Mouse (Mus musculus): ENCODE measurements at regions not wholly inside any gene's neighbourhood (a gene's known extent, or its start where the extent isn't known, plus 50 kb on each side); places are given as distances from the start of the nearest gene placed in this dataset.
"Not testable (repeated sequence)": the region's sequence is repeated elsewhere in the genome, so short reads cannot be mapped to it uniquely, and the experiment has no call there.

DNA sequence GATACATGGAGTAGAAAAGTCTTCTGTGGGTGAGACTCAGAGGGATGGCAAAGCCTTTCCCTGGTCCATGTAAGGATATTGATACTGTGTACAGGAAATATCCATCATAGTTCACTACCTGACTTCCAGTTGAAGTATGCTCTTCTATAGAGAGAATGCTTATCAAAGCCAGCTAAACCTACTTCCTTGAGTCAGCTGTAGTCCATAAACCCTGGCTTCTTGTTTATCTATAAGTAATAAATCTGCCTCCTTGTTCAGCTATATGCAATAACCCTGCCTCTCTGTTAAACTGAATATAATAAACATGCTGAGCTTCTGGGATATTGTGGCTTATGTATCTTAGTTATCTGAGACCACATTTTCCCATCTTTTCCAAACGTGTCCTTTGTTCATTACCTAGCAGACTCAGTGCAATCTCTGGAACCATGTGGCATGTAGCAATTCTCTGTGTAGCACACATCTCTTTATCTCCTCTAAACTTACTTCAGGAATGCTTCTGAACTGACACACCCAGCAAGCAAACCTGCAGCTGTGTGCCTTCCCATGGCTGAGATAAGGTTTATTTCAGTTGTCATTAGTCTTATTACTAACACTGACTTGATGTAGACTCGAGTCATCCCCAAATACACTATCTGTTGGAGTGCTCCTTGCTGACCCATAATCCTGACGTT lies 694.9 kb upstream of the Map3k7 start:
- ATAC-seq = no peak

GRCm38 (mm10) chr4:31274131-31274530 lies 689.8 kb upstream of the Map3k7 start:
- ATAC-seq = no peak

DNA sequence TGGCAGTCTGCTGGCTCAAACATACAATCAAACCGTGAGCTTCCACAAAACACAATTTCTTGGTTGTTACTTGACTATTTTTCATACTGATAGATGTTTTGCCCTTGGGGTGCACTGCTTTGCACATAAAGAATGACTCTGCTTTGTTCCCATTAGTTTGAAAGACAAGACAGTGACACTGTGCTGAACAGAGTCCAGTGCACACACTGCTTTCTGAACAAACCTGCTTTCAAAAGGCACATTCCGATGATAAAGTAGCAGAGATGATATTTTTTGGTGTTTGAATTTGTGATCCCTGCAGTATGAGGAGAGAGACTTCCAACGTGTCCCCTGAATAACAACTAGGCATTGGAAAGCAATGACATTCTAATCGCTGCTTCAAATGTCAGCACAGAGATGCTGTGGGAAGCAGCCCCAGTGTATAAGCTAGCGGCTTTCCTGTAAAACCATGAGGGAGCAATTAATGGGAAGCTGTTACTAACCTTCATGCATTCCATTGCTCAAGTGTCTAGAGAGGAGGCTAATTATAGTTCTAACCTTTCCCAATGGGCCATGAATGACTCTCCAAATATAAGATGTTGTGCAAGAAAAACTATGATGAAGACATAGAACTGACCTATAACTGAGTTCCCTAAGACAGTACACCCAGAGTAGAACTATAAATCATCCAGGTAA lies 673.5 kb upstream of the Map3k7 start:
- no peak for ATAC-seq

GRCm38 (mm10) chr4:31293752-31294151 lies 670.1 kb upstream of the Map3k7 start:
- ATAC-seq = no peak

- no peak for ATAC-seq
These were observed 666.0 kb upstream of the Map3k7 start for GRCm38 (mm10) chr4:31297848-31298247.

DNA sequence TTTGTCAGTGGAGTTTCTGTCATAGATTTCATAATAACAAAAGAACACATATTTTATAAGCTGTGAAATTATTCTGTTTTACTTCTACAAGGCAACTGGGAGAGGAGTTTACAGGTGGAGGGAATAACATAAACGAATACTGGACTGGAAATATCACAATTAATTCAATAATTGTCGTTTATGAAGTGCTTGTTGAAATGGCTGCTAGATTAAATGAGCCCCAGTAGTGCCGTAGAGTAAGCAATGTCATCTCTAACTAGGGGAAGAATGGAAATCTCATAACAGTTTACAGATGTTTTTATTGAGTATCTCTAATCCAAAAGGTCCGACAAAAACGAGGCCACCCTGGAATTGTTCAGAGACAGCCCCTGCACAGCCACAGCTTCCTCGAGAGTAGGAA lies 644.6 kb upstream of the Map3k7 start:
- ATAC-seq = no peak

GRCm38 (mm10) chr4:31320734-31321507 lies 643.0 kb upstream of the Map3k7 start:
- no peak for ATAC-seq

- no peak for ATAC-seq
These were observed 640.1 kb upstream of the Map3k7 start for GRCm38 (mm10) chr4:31323816-31324215.

DNA sequence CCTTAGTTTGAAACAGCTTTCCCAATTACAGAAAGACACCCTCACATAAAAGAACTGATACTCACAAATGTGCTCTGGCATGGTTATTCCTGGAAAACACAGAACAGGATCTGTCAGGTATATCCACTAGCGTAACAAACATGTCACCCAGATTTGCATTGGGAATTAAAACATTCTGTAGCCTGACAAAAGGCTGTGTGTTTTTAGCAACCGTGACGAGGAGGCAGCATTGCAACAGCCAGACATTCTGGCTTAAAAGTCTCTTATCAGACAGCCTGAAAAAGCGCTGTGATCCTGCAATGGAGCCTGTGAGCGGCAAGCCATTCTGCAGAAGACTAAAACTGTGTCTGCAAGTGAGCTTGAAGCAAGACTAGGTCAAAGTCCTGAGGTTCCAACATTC lies 635.1 kb upstream of the Map3k7 start:
- no peak for ATAC-seq

DNA sequence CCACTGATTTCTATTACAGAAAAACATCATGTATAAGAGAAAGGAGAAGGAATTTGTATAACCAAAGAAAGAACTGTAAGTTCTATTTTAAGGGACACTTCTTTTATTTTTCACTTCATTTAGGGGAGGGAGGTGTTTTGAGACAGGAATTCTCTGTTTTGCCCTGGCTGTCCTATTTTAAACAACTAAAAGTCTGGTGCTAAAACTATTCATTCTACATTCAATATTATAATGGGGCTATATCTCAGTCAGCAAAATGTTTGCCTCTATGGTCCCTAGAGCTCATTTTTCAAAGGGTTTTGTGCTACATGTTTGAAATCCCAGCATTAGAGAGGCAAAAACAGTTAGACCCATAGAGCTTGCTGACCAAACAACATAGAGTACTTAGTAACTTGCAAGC lies 632.8 kb upstream of the Map3k7 start:
- no peak for ATAC-seq

DNA sequence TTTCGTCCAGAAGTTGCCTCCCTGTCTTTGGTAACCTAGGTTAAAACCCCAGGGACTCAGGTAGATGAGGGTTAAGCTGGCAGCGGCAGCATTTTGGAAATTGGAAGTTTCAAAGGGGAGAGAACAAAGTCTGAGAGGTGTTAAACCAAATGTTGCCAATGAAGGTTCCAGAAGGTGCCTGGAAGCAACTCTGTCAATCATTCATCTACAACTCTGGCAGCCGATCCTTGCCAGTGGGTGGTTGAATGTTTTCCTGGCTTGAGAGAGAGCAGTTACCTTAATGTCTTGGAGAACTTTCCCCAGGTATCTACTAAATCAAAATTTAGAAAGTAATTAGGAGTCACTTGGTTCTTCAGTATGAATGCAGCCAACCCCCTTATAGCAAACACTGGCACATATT lies 628.2 kb upstream of the Map3k7 start:
- no peak for ATAC-seq

- no peak for ATAC-seq
These were observed 625.9 kb upstream of the Map3k7 start for GRCm38 (mm10) chr4:31337980-31338379.

DNA sequence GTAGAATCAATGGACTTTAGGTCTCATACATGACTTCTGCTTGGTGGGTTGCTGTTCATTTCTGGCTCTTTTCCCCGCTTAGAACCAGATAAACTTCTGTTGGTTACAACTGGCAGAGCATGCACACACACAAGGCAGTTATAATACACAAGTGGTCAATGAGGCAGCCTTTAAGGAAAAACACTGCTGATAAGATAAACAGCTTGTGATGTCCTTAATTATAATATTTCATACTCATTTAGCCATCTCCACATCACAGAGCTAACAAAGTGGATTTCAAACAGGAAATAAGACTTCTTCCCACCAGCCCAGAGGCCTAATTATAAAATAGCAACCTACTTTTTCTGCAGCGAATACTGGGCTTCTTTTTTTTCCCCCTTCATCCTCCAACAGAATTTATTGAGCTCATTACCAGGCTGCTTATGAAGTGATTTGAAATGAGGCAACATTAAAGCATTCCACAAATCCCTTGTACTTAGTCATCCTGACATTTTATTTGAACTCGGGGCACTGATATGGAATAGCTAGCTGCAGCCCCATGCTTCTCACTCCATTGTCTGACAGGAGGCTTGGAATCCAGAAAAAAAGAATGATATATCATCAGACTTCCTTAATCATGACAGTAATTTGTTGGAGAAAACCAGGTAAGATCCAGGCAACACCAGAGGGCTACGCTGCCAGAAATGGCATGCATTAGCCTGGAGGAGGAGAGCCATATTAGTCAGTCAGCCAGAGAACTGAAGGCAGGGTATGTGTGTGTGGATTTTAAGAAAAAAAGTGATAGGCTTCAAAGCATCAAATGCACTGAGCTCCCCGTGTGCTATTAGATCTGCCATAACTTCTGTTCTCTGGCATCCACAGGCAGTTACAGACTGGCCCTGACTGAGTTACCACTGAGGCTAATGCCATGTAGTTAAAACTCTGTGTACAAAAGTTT lies 620.3 kb upstream of the Map3k7 start:
- ATAC-seq = no peak

- ATAC-seq = not testable (repeated sequence)
These were observed 609.9 kb upstream of the Map3k7 start for GRCm38 (mm10) chr4:31354046-31354445.

DNA sequence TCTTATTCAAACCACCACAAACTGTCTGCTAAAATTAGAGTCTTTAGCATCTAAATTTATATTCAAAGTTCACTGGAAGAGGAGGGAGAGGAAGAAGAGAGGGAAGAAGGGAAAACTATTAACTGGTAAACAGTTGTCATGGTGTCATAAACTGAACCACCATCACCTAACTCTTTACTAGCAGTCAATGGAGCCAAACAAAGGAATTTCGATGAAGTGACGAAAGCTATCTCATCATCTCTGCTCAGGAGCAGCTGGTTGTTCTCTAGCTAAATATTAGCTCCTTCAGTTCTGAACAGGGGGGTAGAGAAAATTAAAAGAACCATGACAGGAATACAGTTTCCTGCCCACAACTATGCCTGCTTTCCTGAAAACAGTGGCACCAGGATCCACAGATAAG lies 608.9 kb upstream of the Map3k7 start:
- ATAC-seq = no peak

- no peak for ATAC-seq
These were observed 597.7 kb upstream of the Map3k7 start for GRCm38 (mm10) chr4:31366172-31366571.

DNA sequence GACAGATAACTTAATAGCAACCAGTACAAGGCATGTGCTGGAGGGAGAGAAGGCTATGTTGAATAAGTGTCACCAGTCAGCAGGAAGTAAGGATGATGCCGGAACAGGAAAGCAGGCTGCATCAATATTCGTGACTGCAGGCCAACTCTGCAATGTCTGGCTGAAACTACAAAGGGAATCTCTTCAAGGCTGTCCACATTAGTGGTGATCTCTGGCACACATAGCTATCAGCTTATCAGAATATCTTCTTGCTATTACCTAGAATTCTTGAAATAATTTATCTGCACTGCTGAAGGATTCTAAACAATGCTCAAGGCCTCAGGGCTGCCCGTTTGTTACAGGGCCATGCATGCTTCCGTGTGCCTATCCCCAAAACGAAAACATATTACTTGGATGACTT lies 596.9 kb upstream of the Map3k7 start:
- ATAC-seq = no peak

DNA sequence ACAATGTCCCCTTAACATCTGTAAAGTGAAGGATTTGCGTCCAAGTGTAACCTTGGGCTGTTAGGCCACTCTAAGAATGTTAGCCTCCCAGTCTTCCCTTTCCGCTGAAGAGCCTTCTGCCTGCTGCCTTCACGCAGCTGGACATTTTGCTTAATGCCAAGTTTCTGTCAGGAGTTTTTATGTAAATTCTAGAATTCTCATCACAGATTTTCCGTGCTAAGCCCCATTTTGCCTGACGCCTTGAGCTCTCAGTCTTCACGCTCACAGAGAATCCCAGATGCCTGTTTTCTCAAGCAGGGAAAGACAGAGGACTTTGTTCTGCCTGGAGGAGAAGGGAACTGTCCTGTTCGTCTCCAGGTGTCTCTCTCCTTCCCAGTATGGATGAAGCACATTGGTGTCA lies 593.8 kb upstream of the Map3k7 start:
- ATAC-seq = no peak

GRCm38 (mm10) chr4:31381069-31381969 lies 582.6 kb upstream of the Map3k7 start:
- no peak for ATAC-seq

DNA sequence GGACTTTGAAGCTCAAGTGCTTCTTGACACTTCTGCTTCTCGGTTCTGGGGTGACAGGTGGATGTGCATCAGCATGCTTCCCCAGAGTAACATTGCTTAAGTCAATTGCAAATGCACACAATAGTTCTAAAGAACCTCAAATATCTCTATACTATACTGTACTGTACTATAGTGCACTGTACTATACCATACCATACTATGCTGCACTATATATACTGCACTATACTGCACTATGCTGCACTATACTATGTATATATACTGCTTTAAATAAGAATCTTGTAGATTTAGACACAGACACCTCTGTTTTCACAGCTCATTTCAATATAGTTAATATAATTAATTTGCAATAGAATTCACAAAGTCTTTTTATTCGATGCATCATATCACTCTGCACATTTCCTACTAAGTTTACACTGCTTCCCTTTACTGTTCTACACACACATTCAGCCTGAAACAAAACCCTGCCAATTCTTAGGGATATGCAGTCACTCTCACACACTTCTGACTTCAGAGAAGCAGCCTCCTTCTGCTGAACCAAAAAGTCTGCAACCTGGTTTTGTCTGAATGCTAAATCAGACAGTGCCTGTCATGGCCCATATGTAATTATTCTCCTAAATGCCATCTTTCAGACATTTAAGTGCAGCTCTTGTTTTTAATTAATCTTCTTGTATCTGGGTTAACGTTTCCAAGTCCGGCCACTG lies 570.8 kb upstream of the Map3k7 start:
- ATAC-seq = no peak

DNA sequence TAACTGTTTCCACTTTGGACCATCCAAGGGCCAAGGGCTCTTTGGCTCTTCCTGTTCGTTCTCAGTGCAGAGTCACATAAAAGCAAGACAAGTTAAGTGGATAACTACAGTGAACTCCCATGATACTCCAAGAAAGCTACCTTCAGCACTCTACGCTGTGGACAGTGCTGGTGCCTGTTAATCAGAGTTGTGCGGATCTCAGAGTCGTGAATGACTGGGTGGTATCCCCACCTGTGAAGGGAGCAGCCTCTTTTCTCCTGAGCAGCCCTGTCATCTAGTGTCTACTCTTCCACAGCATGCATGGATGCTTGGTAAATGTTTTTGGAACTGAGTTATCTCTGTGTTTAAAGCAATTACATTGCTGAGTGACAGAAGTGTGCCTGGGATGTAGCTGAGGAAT lies 568.4 kb upstream of the Map3k7 start:
- no peak for ATAC-seq

All from inflammation-experienced regulatory T-cells, adult 6 months (primary cell).